Mouse (Mus musculus) retina, postnatal 7 days (tissue): Measurements from ENCODE around the gene Nusap1.
"Not testable (repeated sequence)": the region's sequence is repeated elsewhere in the genome, so short reads cannot be mapped to it uniquely, and the experiment has no call there.

Experiments
- DNase-seq: peaks from one replicate; pipeline ENCODE4 v3.0.0-alpha.2; 2012; ENCODE audit warnings: low read depth, low spot score

Gene Nusap1

DNA sequence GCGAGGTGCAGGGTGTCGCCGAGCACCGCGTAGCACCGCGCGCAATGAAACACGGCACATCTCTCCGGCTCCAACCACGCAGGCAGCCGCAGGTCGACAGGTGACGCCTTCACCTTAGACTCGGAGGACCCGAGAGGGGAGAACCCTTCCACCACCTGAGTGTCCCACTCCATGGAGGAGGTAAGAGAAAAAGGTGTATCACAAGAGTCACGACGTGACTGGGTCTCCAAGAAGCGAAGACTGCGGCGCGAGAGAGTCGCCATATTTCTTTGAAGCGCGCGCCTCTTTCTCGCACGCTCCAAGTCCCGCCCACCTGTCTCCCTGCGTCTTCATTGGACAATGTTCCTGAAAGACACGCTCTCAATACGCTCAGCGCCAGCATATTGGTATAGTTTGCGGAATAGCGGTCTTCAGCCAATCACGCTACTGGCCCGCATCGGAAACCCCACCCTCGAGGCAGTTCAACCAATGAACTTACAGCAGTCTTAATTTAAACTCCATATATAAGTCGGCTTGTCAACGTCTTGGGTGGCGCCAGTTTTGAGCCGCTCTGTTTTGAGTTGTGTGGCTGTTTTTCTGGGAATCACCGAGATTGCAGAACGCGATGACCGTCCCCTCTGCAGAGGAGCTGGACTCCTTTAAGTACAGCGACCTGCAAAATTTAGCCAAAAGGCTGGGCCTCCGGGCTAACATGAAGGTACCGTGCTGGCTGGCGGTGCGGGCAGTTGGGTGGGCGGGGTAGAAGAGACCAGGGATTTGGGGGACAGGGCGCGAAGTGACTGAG lies at the start of gene Nusap1, which contains the start of gene Oip5:
Gene Nusap1 (plus strand): TSS at position 100 of the 784 bp plus-strand sequence.
Gene Oip5 (minus strand): TSS at position 271 of the 784 bp plus-strand sequence.
- DNase-seq = peak; percentile 91

DNA sequence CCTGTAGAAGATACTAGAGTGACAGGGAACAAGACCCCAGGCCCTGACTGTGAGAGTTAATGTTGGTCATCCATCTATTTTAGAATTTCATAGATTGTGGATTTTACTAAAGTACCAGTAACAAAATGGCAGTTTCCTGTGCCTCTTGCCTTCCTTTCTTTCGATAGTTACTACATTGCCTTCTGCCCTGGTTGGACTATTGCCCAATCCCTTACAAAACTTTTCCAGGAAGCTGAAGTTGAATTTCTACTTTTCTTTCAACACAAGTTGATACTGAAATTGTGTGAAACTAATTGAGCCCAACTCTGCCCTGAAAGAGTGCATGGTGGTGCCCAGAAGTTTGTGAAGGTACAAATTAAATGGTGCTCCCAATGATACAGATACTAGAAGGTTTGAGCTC lies 45.6 kb upstream of the Nusap1 start:
- no peak for DNase-seq

DNA sequence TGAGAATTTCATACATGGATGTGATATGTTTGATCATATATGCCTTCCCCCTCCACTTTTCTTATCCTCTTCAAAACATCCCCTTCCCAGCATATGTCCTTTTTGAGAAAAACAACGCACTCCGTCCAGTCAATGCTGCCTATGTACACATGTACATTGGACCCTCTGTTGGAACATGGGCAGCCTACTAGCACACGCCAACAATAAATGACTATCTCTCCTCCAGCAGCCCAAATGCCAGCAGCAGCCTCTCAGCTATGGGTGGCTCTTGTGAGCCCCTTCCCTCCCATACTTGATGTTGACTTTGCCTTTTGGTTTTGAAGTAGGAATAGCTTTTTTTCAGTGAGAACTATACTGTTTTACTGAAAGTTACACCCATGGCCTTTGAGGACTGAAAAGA lies 36.5 kb upstream of the Nusap1 start:
- DNase-seq = no peak

DNA sequence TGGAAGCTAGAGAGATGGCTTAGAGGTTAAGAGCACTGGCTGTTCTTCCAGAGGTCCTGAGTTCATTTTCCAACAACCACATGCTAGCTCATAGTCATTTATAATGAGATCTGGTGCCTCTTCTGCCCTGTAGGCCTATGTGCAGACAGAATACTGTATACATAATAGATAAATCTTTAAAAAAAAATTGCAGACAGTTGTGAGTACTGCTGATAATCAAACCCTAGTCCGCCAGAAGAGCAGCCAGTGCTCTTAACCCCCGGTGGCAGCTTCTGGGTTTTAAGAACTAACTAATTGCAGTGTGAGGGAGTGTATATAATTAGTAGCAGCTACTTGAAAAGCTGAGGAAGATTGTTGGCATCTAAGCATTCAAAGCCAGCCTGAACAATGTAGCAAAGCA lies 34.7 kb upstream of the Nusap1 start:
- no peak for DNase-seq

DNA sequence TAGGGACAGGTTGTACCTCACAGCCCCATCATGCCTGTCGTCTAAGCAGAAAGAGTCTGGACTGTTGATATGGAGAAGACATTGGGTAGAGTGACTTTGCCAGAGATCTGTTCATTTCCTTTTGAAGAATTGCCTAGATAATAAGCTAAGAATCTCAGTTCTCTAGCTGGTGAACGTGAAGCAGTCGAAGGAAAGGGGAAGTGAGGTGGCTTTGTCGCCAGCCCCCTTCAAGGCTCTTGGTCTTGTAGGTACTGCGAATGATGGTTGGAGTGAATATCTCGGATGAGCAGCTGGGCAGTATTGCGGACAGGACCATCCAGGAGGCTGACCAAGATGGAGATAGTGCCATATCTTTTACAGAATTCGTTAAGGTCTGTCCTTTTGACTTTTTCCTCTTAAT lies 33.8 kb upstream of the Nusap1 start:
- no peak for DNase-seq

DNA sequence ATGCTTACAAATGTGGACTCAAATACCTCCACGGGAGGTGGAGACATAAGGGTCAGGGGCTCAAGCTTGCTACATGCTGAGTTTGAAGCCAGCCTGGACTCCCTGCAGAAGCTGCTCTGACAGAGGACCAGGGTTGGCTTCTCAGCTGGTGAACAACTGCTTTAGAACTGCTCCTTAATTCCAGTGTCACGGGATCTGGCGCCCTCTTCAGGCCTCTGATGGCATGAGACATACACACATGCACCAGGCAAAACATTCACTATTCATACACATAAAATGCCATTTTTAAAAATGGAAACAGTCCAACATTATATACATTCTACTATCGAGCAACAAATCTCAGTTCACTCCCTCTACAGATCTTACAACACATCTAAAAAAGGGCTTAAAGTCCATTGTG lies 30.7 kb upstream of the Nusap1 start:
- peak; percentile 39 for DNase-seq

DNA sequence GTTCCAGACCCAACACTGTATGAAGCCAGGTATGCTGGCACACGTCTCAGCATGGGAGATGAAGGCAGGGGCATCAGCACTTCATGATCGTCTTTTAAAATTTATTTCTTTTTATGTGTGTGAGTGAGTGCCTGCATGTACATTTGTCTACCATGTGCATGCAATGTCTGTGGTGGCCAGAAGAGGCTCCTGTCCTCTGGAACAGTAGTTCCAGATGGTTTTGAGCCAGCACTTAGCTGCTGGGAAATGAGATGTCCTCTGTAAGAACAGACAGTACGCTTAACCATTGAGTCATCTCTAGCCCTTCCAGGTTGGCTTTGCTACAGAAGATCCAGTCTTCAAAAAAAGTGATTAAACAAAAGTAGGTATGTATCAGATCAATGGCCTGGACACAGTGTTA lies 26.9 kb upstream of the Nusap1 start:
- no peak for DNase-seq

DNA sequence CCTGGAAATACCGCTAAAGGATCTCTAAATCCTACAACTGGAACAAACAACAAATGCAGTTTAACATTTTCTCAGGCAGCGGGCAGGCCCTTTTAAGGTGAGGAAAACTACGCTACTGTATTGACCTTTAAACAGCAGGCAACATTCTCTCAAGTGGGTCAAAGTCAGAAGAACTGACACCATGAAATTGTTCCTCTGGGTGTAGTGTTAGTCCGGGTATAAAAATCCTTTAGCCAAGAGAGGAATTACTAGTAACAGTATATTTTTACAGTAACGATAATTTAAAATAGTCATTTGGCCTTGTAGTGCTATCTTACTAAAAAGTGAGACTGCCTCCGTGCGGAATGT lies 24.4 kb upstream of the Nusap1 start:
- no peak for DNase-seq

DNA sequence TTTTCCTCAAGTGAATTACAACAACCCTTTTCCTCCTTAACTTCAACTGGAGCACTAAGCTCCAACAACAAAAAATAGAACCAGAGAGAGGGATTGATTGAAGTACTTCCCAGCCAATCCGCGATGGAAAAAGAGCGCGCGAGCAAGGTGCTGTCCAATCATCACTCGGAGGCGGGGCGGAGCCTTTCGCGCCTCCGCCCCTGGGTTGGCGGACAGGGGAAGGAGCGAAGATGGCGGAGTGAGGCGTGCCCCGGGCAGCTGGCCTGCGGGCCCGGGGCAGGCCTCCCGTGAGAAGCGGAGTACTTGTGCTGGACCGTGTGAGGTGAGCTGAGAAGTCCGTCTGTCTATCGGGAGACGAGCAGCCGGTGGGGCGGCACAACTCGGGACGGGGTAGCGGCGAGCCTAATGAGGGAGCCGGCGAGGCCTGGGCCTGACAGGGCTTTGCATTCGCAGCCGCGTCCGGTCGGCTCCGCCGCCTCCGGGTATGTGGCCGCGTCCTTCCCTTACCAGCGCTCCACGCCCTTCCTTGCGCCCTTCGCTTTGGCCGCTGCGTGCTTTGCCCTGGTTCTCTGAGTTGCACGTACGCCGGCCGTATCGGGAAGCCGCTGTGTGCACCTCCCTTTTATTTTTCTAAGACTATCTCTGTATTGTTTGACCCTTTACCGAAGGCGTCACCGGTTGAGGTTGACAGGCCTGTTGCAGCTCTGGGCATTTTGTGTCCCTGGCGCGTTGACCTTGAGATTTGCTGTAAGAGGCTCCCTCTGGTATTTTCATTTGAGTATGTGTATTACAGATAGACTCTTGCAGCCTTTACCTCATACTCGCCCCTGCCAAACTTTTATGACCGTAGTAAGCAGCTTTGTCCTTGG lies 23.8 kb upstream of the Nusap1 start:
- DNase-seq = peak; percentile 96

DNA sequence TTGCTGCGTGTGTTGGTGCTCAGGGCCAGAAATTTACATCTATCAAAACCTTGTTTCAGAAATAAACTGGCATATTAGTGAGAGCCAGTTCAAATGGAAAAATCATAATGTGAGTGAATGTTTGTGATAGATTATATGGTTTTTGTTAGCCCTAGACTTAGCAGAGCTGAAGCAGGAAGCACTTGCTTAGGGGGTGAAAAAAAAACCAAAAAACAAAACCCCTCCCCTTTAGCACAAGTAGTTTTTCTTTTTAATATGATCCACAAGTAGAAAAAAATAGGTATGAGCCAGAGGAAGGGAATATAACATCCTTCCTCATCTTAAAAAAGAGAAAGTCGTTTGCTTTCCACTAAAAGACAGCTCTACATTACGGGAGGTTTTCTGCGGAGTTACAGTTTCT lies 22.8 kb upstream of the Nusap1 start:
- DNase-seq = no peak

DNA sequence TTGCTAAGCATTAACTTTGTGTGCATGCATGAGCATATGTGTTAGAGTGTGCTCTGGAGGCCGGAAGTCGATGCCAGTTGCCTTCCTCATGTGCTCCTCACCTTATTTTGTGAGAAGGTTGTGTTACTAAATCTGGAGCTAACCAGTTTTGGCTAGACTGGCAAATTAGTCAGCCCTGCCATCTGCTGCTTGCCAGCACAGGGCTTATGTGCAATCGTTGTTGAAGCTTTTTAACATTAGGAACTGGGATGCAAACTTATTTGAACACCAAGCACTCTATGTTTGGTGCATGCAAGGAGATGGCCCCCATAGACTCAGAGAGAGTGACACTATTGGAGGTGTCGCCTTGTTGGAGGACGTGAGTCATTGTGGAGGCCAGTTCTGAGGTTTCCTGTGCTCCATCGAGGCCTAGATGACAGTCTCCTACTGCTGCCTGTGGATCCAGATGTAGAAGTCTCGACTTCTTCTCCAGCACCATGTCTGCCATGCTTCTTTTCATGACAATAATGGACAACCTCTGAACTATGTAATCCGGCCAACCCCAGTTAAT lies 21.2 kb upstream of the Nusap1 start:
- DNase-seq = no peak

DNA sequence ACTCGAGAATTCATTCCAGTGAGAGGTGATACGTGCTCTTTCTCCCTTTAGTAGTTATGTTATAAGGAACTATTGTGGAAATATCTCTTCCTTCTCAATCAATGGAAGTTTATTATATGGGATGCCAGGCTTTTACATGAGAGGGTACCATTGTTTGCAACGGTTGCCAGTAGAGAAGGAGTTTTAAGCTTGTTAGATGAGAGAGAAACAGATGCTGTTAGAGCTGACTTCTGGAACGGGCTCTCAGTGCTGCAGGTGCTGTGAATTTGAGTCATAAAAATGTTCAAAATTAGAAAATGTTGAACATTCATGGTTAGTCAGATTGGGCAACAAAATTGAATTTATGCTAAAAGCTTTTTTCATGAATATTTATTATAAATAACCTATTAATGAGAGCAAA lies 17.1 kb upstream of the Nusap1 start:
- DNase-seq = no peak

DNA sequence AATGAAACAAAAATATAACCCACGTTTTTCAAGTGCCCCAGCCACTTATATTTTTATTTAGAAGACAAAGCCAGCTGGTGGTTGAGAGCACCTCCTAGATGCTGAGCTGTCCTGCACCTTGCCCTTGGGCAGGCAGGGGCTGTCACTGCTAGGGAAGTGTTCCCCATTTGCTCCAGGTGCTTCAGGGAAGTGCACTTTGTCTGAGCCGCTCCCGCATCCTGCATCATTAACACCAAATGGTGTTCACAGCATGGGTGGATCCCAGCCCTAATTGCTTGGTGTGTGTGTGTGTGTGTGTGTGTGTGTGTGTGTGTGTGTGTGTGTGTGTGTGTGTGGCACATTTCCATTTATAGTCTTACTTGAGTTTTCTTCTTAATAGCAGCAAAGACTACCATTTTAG lies 16.5 kb upstream of the Nusap1 start:
- not testable (repeated sequence) for DNase-seq

DNA sequence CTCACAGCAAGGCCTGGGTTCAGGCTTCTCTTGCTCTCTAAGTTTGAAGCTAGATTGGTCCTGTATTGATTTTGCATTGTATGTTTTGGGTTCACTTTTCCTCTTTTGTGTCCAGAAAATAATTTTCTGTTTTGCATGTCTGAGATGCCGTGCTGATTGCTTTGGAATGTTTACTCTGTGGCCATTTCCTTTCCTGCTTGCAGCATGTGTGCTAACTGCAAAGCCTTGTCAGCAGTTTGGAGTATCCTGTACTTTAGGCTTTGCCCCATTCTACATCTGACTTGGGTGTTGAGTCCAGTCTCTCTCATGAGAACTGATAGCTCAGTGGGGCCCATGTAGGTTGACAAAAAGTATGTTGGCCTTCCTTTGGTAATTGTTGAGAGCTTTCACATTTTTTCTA lies 15.6 kb upstream of the Nusap1 start:
- DNase-seq = no peak

DNA sequence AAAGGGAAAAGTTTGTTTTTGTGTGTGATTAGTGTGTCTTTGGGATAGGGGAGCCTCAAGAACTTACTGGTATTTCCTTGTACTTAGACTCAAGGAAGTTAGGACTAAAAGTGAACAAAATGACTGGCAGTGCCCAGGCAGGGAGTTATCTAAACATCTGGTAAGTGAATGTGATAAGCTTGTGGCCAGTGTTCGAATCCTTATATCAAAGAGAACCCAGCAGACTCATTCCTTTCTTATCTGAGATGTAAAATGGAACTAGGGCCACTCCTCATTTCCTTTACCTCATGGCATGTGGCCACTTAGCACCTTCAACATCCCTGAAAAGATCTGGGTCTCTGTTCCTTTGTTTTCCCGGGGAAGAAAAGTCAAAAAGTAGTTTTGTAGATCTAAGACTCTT lies 14.2 kb upstream of the Nusap1 start:
- no peak for DNase-seq

DNA sequence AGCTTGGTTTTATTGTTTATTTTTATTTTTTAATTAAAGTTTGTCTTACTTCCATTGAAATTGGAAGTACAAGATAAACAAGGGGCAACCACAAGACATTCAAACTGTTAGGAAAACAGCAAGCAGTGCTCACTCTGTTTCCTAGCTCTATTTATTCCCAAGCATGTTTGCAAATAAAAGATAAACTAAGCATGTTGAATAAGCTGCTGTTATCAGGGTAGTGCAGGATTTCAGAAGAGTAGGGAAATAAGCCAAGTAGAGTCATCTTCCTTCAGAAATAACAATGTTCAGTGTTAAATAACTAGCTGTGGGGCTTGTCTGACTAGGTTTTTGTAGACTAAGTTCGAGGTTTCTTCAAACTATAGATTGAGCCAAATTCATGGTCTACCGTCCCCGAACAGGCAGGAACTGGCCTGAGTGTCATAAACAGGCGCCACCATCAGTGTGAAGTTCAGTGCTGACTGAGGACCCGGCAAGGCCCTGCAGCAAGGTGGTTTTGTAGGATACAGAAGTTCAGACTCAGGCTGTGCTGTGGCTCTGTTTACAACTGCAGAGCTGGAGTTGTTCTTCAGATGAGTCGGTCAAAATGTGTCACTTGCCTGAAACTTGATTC lies 12.6 kb upstream of the Nusap1 start:
- no peak for DNase-seq

DNA sequence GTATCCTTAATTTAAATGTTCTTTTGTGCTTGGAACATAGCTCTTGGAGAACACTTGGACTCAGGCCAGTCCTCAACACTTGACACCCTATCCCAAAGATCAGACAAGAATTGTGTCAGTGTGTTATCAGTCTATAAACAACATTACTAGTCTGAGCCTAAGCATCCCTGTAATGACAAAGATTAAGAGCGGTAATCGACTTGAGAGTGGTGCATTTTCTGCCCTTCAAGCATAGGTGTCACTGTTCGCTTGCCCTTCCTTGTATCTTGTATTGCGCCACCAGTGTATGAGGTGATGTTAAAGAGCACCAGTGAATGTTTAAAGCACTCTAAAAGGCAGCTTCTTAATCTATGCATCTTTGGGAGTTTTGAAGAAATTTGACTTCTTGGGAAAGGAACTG lies 11.1 kb upstream of the Nusap1 start:
- no peak for DNase-seq

DNA sequence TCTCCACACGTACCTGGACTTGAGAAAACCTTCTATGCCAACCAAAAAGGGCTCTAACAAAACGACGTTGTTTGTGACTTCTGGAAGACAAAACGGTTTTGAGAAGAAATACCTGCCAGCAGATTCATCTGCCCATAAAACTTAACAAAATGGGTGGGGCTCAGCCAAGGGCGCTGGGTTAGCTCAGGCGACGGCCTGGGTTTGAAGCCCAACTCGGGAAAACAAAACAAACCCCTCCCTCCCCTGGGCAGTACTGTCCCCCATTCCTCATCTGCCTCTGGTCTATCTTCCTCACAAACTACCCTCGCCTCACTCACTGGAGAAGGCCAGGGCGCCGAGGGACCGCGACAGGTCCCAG lies 278 bp upstream of the Nusap1 start:
- DNase-seq = no peak

DNA sequence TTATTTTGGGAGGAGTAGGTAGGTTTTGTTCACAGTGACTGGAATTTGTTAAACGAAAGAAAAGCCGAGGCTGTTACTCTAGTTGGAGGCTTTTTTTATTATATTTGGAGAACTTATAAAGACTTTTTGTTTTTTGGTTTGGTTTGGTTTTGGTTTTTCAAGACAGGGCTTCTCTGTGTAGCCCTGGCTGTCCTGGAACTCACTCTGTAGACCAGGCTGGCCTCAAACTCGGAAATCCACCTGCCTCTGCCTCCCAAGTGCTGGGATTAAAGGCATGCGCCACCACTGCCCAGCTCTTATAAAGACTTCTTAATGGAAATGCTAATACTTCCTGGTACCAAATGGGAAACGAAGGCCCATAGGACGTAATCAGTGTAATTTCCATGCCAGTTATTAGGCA lies 904 bp downstream of the Nusap1 start:
- not testable (repeated sequence) for DNase-seq

DNA sequence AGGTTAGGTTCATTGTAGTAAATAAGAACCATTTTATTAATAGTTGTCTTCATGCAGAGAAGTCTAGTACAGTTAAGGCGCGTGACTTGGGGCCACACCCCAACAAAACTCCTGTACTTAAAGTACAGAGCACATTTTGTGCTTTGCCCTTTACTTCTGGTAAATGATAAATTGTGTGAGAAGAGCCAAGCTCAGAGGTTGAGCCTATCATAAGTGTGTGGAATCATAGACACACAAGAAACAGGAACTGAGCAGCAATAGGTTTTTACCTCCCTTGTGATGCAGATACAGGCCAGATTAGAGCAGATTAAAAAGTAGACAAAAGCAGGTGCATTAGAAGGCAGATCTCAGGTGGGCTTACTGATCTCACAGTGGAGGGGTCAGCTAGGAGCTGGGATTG lies 3.2 kb downstream of the Nusap1 start:
- DNase-seq = no peak

DNA sequence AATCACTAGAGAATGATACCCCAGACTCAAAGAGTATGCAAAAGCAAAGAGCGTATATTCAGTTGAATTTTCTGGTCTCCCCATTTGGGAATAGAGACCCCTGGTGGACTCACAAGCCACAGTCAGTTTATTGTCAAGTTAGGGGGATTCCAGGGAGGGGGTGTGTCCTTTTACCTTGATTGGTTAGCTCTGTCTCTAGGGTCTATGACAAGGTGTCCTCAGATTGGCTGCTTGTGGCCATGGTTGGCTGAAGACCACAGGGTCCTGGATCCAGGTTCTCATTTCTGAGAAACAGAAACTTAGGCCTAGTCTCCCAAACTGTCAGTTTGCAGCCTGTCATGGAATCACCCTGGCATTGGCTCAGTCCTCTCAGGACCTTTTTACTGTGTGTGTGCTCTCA lies 18.7 kb downstream of the Nusap1 start:
- no peak for DNase-seq

DNA sequence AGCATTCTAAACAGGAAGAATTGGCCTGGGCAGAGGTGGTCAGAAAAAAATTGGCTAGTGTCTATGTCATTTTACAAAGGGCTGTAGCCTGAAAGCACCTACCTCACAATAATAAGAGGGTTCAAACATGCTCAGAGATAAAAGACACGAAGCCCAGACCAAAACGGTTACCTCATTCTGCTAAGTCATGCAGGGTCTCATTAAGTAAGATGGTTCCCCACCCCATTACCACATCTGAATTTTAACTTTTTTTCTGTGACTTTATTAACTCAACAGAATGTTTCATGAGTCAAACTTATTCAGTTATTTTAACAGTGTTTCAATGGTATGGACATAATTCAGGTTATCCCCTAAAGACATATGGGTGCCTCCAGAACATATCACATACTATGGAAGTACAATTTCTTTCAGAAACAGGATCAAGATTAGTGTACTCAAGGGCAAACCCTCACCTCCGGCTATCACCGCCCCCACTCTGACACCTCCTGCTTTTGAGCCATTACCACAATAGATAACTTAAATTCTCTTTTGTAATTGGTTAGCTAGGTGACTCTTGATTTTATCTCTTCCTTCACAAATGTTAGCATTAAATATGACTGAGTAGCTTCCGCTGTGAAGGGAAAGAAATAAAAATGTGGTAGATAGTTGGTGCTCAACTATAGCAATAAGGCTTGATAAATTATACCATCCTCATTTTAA lies 23.3 kb downstream of the Nusap1 start:
- no peak for DNase-seq
